Mouse (Mus musculus) forebrain, postnatal 0 days (tissue): ENCODE results near the gene Rnf181. TPM values are rescaled to one million over a fixed set of nuclear protein-coding genes. Genes with fewer than 3 reads are reported as not detected.
A peak's percentile ranks its signal among the peaks of the same experiment; 100 is the strongest.

Experiments
- ATAC-seq: fragments of 200-750 bp; cut with Nextera tagmentation; 2 replicates; pipeline ENCODE4 v1.8.0; 2017; ENCODE audit warnings: mild to moderate bottlenecking, moderate library complexity
- DNase-seq: peaks from one replicate; pipeline ENCODE4 v3.0.0-alpha.2; 2015
- H3K27ac ChIP-seq: fragments of 300-500 bp; sonication (generic); 2 replicates; pipeline ENCODE4 v1.5.1; 2014; ENCODE audit warnings: low read depth, mild to moderate bottlenecking, antibody characterized with exemption, low read length, moderate library complexity, mixed read lengths
- H3K27me3 ChIP-seq: fragments of 300-500 bp; sonication (generic); 2 replicates; pipeline ENCODE4 v1.6.1; 2014; ENCODE audit warnings: mild to moderate bottlenecking, low read length, mixed read lengths; ENCODE audit not compliant: insufficient read depth
- H3K36me3 ChIP-seq: fragments of 300-500 bp; sonication (generic); 2 replicates; pipeline ENCODE4 v1.6.1; 2014; ENCODE audit warnings: mild to moderate bottlenecking, moderate library complexity; ENCODE audit not compliant: insufficient read depth
- H3K4me1 ChIP-seq: fragments of 300-500 bp; sonication (generic); 2 replicates; pipeline ENCODE4 v1.6.1; 2014; ENCODE audit warnings: antibody characterized with exemption; ENCODE audit not compliant: insufficient read depth
- H3K4me2 ChIP-seq: fragments of 300-500 bp; sonication (generic); 2 replicates; pipeline ENCODE4 v1.6.1; 2014; ENCODE audit warnings: low read depth, mild to moderate bottlenecking, moderate library complexity
- H3K4me3 ChIP-seq: fragments of 300-500 bp; sonication (generic); 2 replicates; pipeline ENCODE4 v1.5.1; 2014; ENCODE audit warnings: low read depth, low read length, mixed read lengths
- H3K9ac ChIP-seq: fragments of 300-500 bp; sonication (generic); 2 replicates; pipeline ENCODE4 v1.6.1; 2014; ENCODE audit warnings: mild to moderate bottlenecking
- H3K9me3 ChIP-seq: fragments of 300-500 bp; sonication (generic); 2 replicates; pipeline ENCODE4 v1.6.1; 2016; ENCODE audit warnings: low read length
- CTCF ChIP-seq: sonication (generic); IDR thresholded peaks from 2 replicates; pipeline ENCODE4 v1.5.1; 2016; ENCODE audit warnings: antibody characterized with exemption, control low read depth, low read depth
- WGBS: fragments of 180-500 bp; shearing (Covaris S2); extraction: QIAGEN DNeasy Blood & Tissue Kit; methylation state at CpG from one replicate; pipeline ENCODE4 v1.1.7; 2014; 5-methylcytosine and 5-hydroxymethylcytosine counted together
- polyA plus RNA-seq: library from polyadenylated mRNA; unstranded; fragments of >200 nt; fragmentation: Nextera tagmentation; extraction: Ambion mirVana; gene quantifications from 2 replicates; pipeline ENCODE4 v1.2.1, GENCODE M21; 2015
- total RNA-seq: library from RNA; depleted of rRNA; stranded (reverse); fragments of >200 nt; gene quantifications from 2 replicates; pipeline ENCODE4 v1.2.3, GENCODE M21; 2014; rRNA removed

The Rnf181 gene
- 66.9 and 76.3 TPM in 2 replicates for total RNA-seq
- 117 and 124 TPM in 2 replicates for polyA plus RNA-seq

DNA sequence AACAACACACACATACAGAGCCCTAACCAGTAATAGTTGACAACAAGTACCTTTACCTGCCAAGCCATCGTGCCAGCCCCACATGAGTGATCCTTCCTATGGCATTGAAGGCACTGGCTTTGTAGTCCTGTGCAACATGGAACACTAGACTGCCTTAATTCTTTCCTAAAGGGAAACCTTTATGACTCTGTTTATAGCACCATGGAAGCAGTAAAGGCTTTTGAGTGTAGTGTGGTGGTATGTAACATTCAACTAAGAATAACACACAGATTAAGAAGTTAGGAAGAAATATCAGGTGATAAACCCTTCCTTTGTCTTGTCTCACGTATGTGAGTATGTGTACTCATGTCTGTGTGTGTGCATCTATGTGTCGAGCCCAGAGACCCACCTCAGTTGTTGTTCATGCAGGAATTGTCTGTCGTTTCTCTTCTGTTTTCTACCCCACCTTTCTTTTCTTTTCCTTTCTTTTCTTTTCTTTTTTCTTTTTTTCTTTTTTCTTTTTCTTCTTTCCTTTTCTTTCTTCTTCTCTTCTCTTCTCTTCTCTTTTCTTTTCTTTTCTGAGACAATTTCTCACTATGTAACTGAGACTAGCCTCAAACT lies at the start of gene Rnf181:
Gene Rnf181 (minus strand): TSS at position 113 of the 600 bp plus-strand sequence.
- Histone ChIP-seq H3K4me1 (no peaks in the 10 kb centered on the region), H3K4me3 (no peak within 1 kb of the TSS), H3K27ac (no peak within 1 kb of the TSS), H3K4me2 (no peak within 1 kb of the TSS), H3K36me3 (no peaks in the 10 kb centered on the region), H3K9me3 (no peaks in the 10 kb centered on the region), H3K9ac (no peak within 1 kb of the TSS), H3K27me3 (no peaks in the 10 kb centered on the region)
- 73% methylated on average over 4 of the region's 4 CpGs for WGBS
- no peak for ATAC-seq
- TF ChIP-seq CTCF, result no peak
- DNase-seq, result no peak

GRCm38 (mm10) chr6:72415964-72416772 lies 49.4 kb upstream of the Rnf181 start:
- Histone ChIP-seq H3K36me3 (peaks cover 21% of the 10 kb centered on the region), H3K9ac (no peak overlapping the region), H3K27me3 (no peaks in the 10 kb centered on the region), H3K9me3 (no peaks in the 10 kb centered on the region), H3K27ac (no peak overlapping the region), H3K4me1 (peaks cover 11% of the 10 kb centered on the region; the same call in 1 of the 2 replicates), H3K4me3 (no peak overlapping the region), H3K4me2 (no peak overlapping the region)
- no peak for ATAC-seq
- TF ChIP-seq CTCF, result no peak
- WGBS, result 88% methylated on average over 7 of the region's 7 CpGs
- no peak for DNase-seq

DNA sequence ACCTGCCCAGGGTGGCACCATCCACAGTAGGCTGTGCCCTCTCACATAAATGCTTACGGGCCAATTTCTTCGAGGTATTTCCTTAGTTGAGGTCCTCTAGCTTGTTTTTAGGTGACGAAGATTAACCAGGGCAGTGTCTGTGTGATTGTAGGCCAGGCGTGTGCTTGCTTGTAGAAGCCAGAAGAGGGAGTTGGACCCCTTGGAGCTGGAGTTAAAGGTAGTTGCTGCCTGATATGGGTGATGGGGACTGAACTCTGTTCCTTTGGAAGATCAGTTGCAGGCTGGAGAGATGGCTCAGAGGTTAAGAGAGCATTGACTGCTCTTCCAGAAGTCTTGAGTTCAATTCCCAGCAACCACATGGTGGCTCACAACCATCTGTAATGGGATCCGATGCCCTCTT lies 48.4 kb upstream of the Rnf181 start:
- peaks cover 19% of the 10 kb centered on the region for H3K36me3 ChIP-seq
- peak overlapping the region; percentile 70 for H3K4me2 ChIP-seq
- H3K27ac ChIP-seq, result no peak overlapping the region
- peaks cover 11% of the 10 kb centered on the region; the same call in 1 of the 2 replicates for H3K4me1 ChIP-seq
- H3K4me3 ChIP-seq, result no peak overlapping the region
- no peak overlapping the region for H3K9ac ChIP-seq
- H3K27me3 ChIP-seq, result no peaks in the 10 kb centered on the region
- TF ChIP-seq CTCF, result no peak
- WGBS, result 92% methylated on average over 5 of the region's 5 CpGs
- H3K9me3 ChIP-seq, result no peaks in the 10 kb centered on the region
- ATAC-seq (no peak), DNase-seq (no peak)

- ATAC-seq, result peak; percentile 98
- Histone ChIP-seq H3K4me1 (peaks cover 11% of the 10 kb centered on the region; the same call in 1 of the 2 replicates), H3K4me2 (peak within 1 kb of the TSS; percentile 70), H3K27me3 (no peaks in the 10 kb centered on the region), H3K36me3 (peaks cover 13% of the 10 kb centered on the region), H3K9ac (peak within 1 kb of the TSS; percentile 76), H3K27ac (peak within 1 kb of the TSS; percentile 54), H3K9me3 (no peaks in the 10 kb centered on the region), H3K4me3 (peak within 1 kb of the TSS; percentile 90)
- 3% methylated on average over 33 of the region's 33 CpGs for WGBS
- 0 out of 2 replicates have a peak, but pooled peaks have one; percentile 18 for TF ChIP-seq CTCF
- DNase-seq, result peak; percentile 94
Observed at GRCm38 (mm10) chr6:72414076-72414756, 47.5 kb upstream of the Rnf181 start, which contains the start of gene Ggcx. Gene Ggcx (plus strand): TSS chr6:72414308.

GRCm38 (mm10) chr6:72410518-72410917 lies 43.8 kb upstream of the Rnf181 start:
- no peak for TF ChIP-seq CTCF
- no peak overlapping the region for H3K9ac ChIP-seq
- no peak overlapping the region for H3K27ac ChIP-seq
- no peak overlapping the region for H3K4me2 ChIP-seq
- ATAC-seq (no peak), DNase-seq (no peak)
- H3K27me3 ChIP-seq, result no peaks in the 10 kb centered on the region
- no peaks in the 10 kb centered on the region for H3K36me3 ChIP-seq
- H3K4me1 ChIP-seq, result peaks cover 11% of the 10 kb centered on the region; the same call in 1 of the 2 replicates
- no peak overlapping the region for H3K4me3 ChIP-seq
- 86% methylated on average over 7 of the region's 7 CpGs for WGBS
- no peaks in the 10 kb centered on the region for H3K9me3 ChIP-seq

- ATAC-seq (no peak), DNase-seq (no peak)
- H3K4me2 ChIP-seq, result no peak overlapping the region
- WGBS, result 29% methylated on average over 1 of the region's 1 CpGs
- no peak overlapping the region for H3K27ac ChIP-seq
- H3K9ac ChIP-seq, result no peak overlapping the region
- H3K9me3 ChIP-seq, result no peaks in the 10 kb centered on the region
- no peaks in the 10 kb centered on the region for H3K27me3 ChIP-seq
- H3K4me3 ChIP-seq, result no peak overlapping the region
- no peak for TF ChIP-seq CTCF
- no peaks in the 10 kb centered on the region for H3K36me3 ChIP-seq
- peaks cover 6% of the 10 kb centered on the region; the same call in 1 of the 2 replicates for H3K4me1 ChIP-seq
Observed at GRCm38 (mm10) chr6:72410003-72410402, 43.2 kb upstream of the Rnf181 start.
